Comparison of ENCODE assay signal across 8 mouse cellular contexts in genomic region chr7:34317901-34318476, GRCm38 (mm10). TPM values are rescaled to one million over a fixed set of nuclear protein-coding genes. Genes with fewer than 3 reads are reported as not detected.
A peak's percentile ranks its signal among the peaks of the same experiment; 100 is the strongest.
DNase-seq lines count a peak whose midpoint lies in the region; TF ChIP-seq lines count a peak whose summit lies in the region.

No protein-coding gene starts in this region.

- intact Hi-C loops in left cerebral cortex, adult 2 months (cut with DNase I), result no loop called here

- H3K27ac ChIP-seq in left cerebral cortex, adult 2 months, result peak overlapping the region; percentile 69

- peak; percentile 20 to 32 for DNase-seq in left cerebral cortex, adult 2 months (ENCODE audit: extremely low spot score in 1 of 2, low spot score in 2 of 2)
- DNase-seq in left cerebral cortex, adult 11 months (ENCODE audit: low spot score), result no peak
- DNase-seq in adrenal gland, postnatal 25 days, result peak; percentile 68
- DNase-seq in gastrocnemius, postnatal 4 days (ENCODE audit: low spot score in 2 of 2), result peak; percentile 43 to 84
- peak; percentile 46 to 50 for DNase-seq in kidney, postnatal 25 days
- peak; percentile 80 for DNase-seq in skeletal muscle tissue, adult 2 months (ENCODE audit: low read depth, low spot score)
- DNase-seq in embryo, embryonic 10.5 days (ENCODE audit: low spot score), result no peak
- DNase-seq in cerebellum, adult 11-12 months, result no peak

- no peak overlapping the region for H3K4me3 ChIP-seq in left cerebral cortex, adult 2 months

- TF ChIP-seq CTCF in left cerebral cortex, adult 2 months (IDR thresholded peaks at IDR 0.05), result no peak

RNA-seq across cellular contexts. Expression of gene 4931406P16Rik, which starts 4.6 kb away (rescaled TPM):
- 10 to 100 TPM; 40.7 to 42.8 TPM for total RNA-seq in left cerebral cortex, adult 2 months (2021)
- 52.6 and 61.2 TPM in 2 replicates for total RNA-seq in adrenal gland, postnatal 25 days (2021)
- 10 to 100 TPM; 67.0 to 74.9 TPM for total RNA-seq in gastrocnemius, postnatal 4 days (2021)

Comparison
In these comparisons a context has a peak if more than half of its experiments do, and no peak if none do; other contexts are left out.
1. DNase-seq: peak in left cerebral cortex, adult 2 months (2 of 2), adrenal gland, postnatal 25 days (single experiment), gastrocnemius, postnatal 4 days (2 of 2), kidney, postnatal 25 days (2 of 2) and skeletal muscle tissue, adult 2 months (single experiment); none in left cerebral cortex, adult 11 months (single experiment), embryo, embryonic 10.5 days (single experiment) and cerebellum, adult 11-12 months (single experiment).